Comparison of ENCODE assay signal across 10 mouse cellular contexts in the genomic region with DNA sequence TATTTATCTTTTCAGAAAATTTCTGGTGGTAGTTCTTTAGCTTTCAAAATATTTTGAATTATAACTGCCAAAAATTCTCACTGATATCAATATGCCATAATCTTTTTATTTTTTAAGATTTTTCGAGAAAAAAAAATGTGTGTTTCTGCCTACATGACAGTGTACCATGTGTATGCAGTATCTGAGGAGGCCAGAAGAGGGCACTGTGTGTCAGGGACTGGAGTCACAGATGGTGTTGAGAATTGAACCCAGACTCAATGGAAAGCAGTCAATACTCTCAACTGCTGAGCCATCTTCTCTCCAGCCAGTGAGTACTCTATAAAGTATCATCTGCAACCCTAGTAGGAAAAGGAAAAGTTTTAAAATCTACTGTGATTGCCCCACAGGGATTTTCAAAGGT. TPM values are rescaled to one million over a fixed set of nuclear protein-coding genes. Genes with fewer than 3 reads are reported as not detected.
A peak's percentile ranks its signal among the peaks of the same experiment; 100 is the strongest.
DNase-seq lines count a peak whose midpoint lies in the region; ATAC-seq and TF ChIP-seq lines count a peak whose summit lies in the region.
"Had no signal": no experiment of that assay in that cellular context is flagged by ENCODE, and none has a peak within 500 bp of the region (broad histone marks: within the 10 kb centered on the region; RNA-seq: fewer than 3 reads in every experiment).

No protein-coding gene starts in this region.

- H3K9ac ChIP-seq in midbrain, embryonic 11.5 days (ENCODE audit: low read length): no peak overlapping the region
- H3K9ac ChIP-seq in midbrain, embryonic 16.5 days (ENCODE audit: low read depth, low read length): no peak overlapping the region
- H3K9ac ChIP-seq in liver, postnatal 0 days (replicated peaks): no peak overlapping the region
- H3K9ac ChIP-seq: hindbrain, embryonic 15.5 days; neural tube, embryonic 13.5 days had no signal

- no peaks in the 10 kb centered on the region for H3K9me3 ChIP-seq in midbrain, embryonic 11.5 days (ENCODE audit: control insufficient read depth, low read length)
- H3K9me3 ChIP-seq in midbrain, embryonic 16.5 days (replicated peaks; ENCODE audit: control insufficient read depth, low read length, poor library complexity, severe bottlenecking): no peaks in the 10 kb centered on the region
- H3K9me3 ChIP-seq in liver, postnatal 0 days (ENCODE audit: low read length): no peaks in the 10 kb centered on the region
- H3K9me3 ChIP-seq: hindbrain, embryonic 15.5 days; neural tube, embryonic 13.5 days had no signal

- H3K4me3 ChIP-seq in midbrain, embryonic 11.5 days (ENCODE audit: low read depth, low read length): no peak overlapping the region
- H3K4me3 ChIP-seq in midbrain, embryonic 16.5 days (ENCODE audit: low read depth, low read length): no peak overlapping the region
- no peak overlapping the region for H3K4me3 ChIP-seq in liver, postnatal 0 days (ENCODE audit: low read depth, low read length)
- H3K4me3 ChIP-seq: hindbrain, embryonic 15.5 days; neural tube, embryonic 13.5 days had no signal

- H3K4me1 ChIP-seq in midbrain, embryonic 11.5 days (ENCODE audit: control insufficient read depth, insufficient read depth, low read length): no peaks in the 10 kb centered on the region
- H3K4me1 ChIP-seq in midbrain, embryonic 16.5 days (ENCODE audit: control insufficient read depth, insufficient read depth, low read length): no peaks in the 10 kb centered on the region
- no peaks in the 10 kb centered on the region for H3K4me1 ChIP-seq in liver, postnatal 0 days (ENCODE audit: insufficient read depth)
- H3K4me1 ChIP-seq: hindbrain, embryonic 15.5 days; neural tube, embryonic 13.5 days had no signal

- TF ChIP-seq EP300 in liver, postnatal 0 days (IDR thresholded peaks at IDR 0.05; ENCODE audit: low read depth): no peak

- peak; percentile 77 for TF ChIP-seq CTCF in liver, postnatal 0 days (IDR thresholded peaks at IDR 0.05; ENCODE audit: low read depth)

- H3K36me3 ChIP-seq in midbrain, embryonic 11.5 days (ENCODE audit: control insufficient read depth, insufficient read depth, low read length): peaks cover 26% of the 10 kb centered on the region
- H3K36me3 ChIP-seq in midbrain, embryonic 16.5 days (ENCODE audit: control insufficient read depth, insufficient read depth, low read length): peaks cover 24% of the 10 kb centered on the region
- H3K36me3 ChIP-seq in liver, postnatal 0 days (replicated peaks; ENCODE audit: insufficient read depth, low read length): peaks cover 77% of the 10 kb centered on the region

- peak; percentile 52 to 71 for DNase-seq in cerebellum, postnatal 14 days
- DNase-seq in cerebellum, adult 11-12 months: no peak
- DNase-seq in midbrain, embryonic 11.5 days (ENCODE audit: low spot score, missing footprints): peak; percentile 91
- DNase-seq in c-Kit-positive CD71-positive TER-119-positive erythroid progenitor cells, embryonic 14.5 days (ENCODE audit: low spot score): peak; percentile 59
- DNase-seq in liver, postnatal 0 days: peak; percentile 56
- DNase-seq in thymus, postnatal 10 days (ENCODE audit: low spot score in 2 of 2): peak; percentile 19 to 58
- DNase-seq in urinary bladder, postnatal 25 days (ENCODE audit: low spot score): no peak

- no peaks in the 10 kb centered on the region for H3K27me3 ChIP-seq in midbrain, embryonic 11.5 days (ENCODE audit: control insufficient read depth, insufficient read depth, low read length)
- no peaks in the 10 kb centered on the region for H3K27me3 ChIP-seq in midbrain, embryonic 16.5 days (ENCODE audit: control insufficient read depth, insufficient read depth, low read depth, low read length)
- no peaks in the 10 kb centered on the region for H3K27me3 ChIP-seq in liver, postnatal 0 days (ENCODE audit: insufficient read depth, low read length)
- H3K27me3 ChIP-seq: hindbrain, embryonic 15.5 days; neural tube, embryonic 13.5 days had no signal

- WGBS in midbrain, embryonic 11.5 days: 94% methylated on average over 1 of the region's 1 CpGs
- 88% methylated on average over 1 of the region's 1 CpGs for WGBS in midbrain, embryonic 16.5 days
- 74% methylated on average over 1 of the region's 1 CpGs for WGBS in liver, postnatal 0 days (ENCODE audit: insufficient replicate concordance)

- H3K27ac ChIP-seq in midbrain, embryonic 11.5 days (ENCODE audit: low read depth, low read length): no peak overlapping the region
- no peak overlapping the region for H3K27ac ChIP-seq in midbrain, embryonic 16.5 days (ENCODE audit: low read length)
- no peak overlapping the region for H3K27ac ChIP-seq in liver, postnatal 0 days (ENCODE audit: low read depth)
- H3K27ac ChIP-seq: hindbrain, embryonic 15.5 days; neural tube, embryonic 13.5 days had no signal

- no peak overlapping the region for H3K4me2 ChIP-seq in midbrain, embryonic 11.5 days
- H3K4me2 ChIP-seq in midbrain, embryonic 16.5 days (ENCODE audit: low read length): no peak overlapping the region
- H3K4me2 ChIP-seq in liver, postnatal 0 days (ENCODE audit: low read depth, low read length): no peak overlapping the region
- H3K4me2 ChIP-seq: hindbrain, embryonic 15.5 days; neural tube, embryonic 13.5 days had no signal

- ATAC-seq in midbrain, embryonic 11.5 days (ENCODE audit: low FRiP score): no peak
- no peak for ATAC-seq in midbrain, embryonic 16.5 days
- no peak for ATAC-seq in liver, postnatal 0 days

RNA-seq across cellular contexts. Expression of gene Chrna10, which starts 20.8 kb away (rescaled TPM):
- not detected in 2 replicates for polyA plus RNA-seq in midbrain, embryonic 11.5 days (2014; fragmentation: Nextera tagmentation; extraction: Ambion mirVana)
- polyA plus RNA-seq in midbrain, embryonic 16.5 days (2015; fragmentation: Nextera tagmentation; extraction: Ambion mirVana): not detected in 2 replicates
- polyA plus RNA-seq in liver, postnatal 0 days (2015; fragmentation: Nextera tagmentation; extraction: Ambion mirVana): not detected in 2 replicates
- polyA plus RNA-seq: hindbrain, embryonic 15.5 days; neural tube, embryonic 13.5 days had no signal

RNA-seq across cellular contexts. Expression of gene Art5, which starts 28.2 kb away (rescaled TPM):
- 0.70 and 0.81 TPM in 2 replicates for polyA plus RNA-seq in midbrain, embryonic 11.5 days (2014; fragmentation: Nextera tagmentation; extraction: Ambion mirVana)
- polyA plus RNA-seq in midbrain, embryonic 16.5 days (2015; fragmentation: Nextera tagmentation; extraction: Ambion mirVana): 0.17 TPM in 1 of 2 replicates, not detected in the other
- 0.13 and 0.30 TPM in 2 replicates for polyA plus RNA-seq in liver, postnatal 0 days (2015; fragmentation: Nextera tagmentation; extraction: Ambion mirVana)

RNA-seq across cellular contexts. Expression of gene Art1, which starts 35.9 kb away (rescaled TPM):
- polyA plus RNA-seq in midbrain, embryonic 11.5 days (2014; fragmentation: Nextera tagmentation; extraction: Ambion mirVana): 0.49 and 0.70 TPM in 2 replicates
- polyA plus RNA-seq in midbrain, embryonic 16.5 days (2015; fragmentation: Nextera tagmentation; extraction: Ambion mirVana): 0.25 and 0.57 TPM in 2 replicates
- polyA plus RNA-seq in liver, postnatal 0 days (2015; fragmentation: Nextera tagmentation; extraction: Ambion mirVana): 0.22 and 4.0 TPM in 2 replicates

RNA-seq across cellular contexts. Expression of gene Trpc2, which starts 54.5 kb away (rescaled TPM):
- polyA plus RNA-seq in midbrain, embryonic 11.5 days (2014; fragmentation: Nextera tagmentation; extraction: Ambion mirVana): not detected in 2 replicates
- not detected in 2 replicates for polyA plus RNA-seq in midbrain, embryonic 16.5 days (2015; fragmentation: Nextera tagmentation; extraction: Ambion mirVana)
- not detected in 2 replicates for polyA plus RNA-seq in liver, postnatal 0 days (2015; fragmentation: Nextera tagmentation; extraction: Ambion mirVana)
- polyA plus RNA-seq: hindbrain, embryonic 15.5 days had no signal

Comparison
In these comparisons a context has a peak if more than half of its experiments do, and no peak if none do; other contexts are left out.
1. DNase-seq: peak in cerebellum, postnatal 14 days (2 of 2), midbrain, embryonic 11.5 days (single experiment), c-Kit-positive CD71-positive TER-119-positive erythroid progenitor cells, embryonic 14.5 days (single experiment), liver, postnatal 0 days (single experiment) and thymus, postnatal 10 days (2 of 2); none in cerebellum, adult 11-12 months (single experiment) and urinary bladder, postnatal 25 days (single experiment).